Mouse (Mus musculus) B cell, adult 67 days (primary cell): ENCODE results near the gene Nfxl1. TPM values are rescaled to one million over a fixed set of nuclear protein-coding genes. Genes with fewer than 3 reads are reported as not detected.

Experiments used
- total RNA-seq, 2 experiments: library from RNA; stranded (reverse); gene quantifications; 4 replicates each; pipeline ENCODE4 v1.2.4; 2023

The Nfxl1 gene
- total RNA-seq: 10 to 100 TPM; 12.4 to 16.9 TPM

DNA sequence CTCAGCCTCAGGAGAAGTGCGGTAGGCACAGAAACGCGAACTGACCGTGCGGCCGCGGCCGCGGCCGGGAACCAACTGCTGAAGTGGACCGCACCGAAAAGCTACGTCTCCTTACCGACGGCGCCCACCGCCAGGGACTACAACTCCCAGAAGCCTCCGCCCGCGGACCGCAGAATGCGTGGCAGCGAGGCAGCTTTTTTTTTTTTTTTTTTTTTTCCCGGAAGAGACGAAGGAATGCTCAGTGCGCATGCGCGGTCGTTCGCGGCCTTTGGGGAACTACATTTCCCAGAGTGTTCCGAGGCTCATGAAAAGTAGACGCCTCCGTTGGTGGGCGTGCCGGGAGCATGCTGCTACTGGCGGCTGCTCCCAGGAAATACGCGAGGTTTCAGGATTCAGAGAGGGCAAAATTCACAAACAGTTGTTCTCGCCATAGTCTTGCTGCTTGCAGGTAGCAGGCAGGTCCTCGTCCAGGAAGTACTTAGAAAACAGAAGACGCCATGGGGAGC is at the start of gene Nfxl1:
Gene Nfxl1, minus strand, starts transcription at position 141 of the 506 bp plus-strand sequence.

DNA sequence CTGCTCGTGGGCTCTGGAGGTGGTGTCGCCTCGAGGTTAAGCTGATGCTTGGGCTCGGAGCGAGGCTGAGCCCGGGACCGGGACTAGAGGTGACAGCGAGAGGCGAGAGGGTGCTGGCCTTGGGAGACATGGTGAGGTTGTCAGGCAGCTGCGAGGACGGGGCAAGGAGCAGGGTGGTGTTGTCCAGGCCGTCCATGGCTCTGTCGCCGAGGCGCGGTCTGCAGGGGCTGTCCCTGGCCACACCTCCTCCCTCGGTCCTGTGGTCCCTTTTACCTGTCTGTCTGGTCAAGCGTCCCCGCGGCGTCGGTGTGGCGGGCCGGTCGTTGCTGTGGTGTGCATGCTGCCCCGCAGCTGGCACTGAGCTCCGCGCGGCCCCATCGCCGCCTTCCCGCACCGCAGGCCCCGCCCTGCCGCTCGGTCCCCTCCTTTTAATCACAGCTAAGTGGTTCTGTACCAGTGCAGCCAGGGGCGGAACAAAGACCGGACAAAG is 27.8 kb upstream of the Nfxl1 start, which contains the start of gene Gm5868:
Gene Gm5868, minus strand, starts transcription at position 360 of the 490 bp plus-strand sequence.

GRCm38 (mm10) chr5:72580970-72581332 is 21.5 kb upstream of the Nfxl1 start, which contains the start of gene Zar1:
Gene Zar1 (minus strand): TSS chr5:72581254.

DNA sequence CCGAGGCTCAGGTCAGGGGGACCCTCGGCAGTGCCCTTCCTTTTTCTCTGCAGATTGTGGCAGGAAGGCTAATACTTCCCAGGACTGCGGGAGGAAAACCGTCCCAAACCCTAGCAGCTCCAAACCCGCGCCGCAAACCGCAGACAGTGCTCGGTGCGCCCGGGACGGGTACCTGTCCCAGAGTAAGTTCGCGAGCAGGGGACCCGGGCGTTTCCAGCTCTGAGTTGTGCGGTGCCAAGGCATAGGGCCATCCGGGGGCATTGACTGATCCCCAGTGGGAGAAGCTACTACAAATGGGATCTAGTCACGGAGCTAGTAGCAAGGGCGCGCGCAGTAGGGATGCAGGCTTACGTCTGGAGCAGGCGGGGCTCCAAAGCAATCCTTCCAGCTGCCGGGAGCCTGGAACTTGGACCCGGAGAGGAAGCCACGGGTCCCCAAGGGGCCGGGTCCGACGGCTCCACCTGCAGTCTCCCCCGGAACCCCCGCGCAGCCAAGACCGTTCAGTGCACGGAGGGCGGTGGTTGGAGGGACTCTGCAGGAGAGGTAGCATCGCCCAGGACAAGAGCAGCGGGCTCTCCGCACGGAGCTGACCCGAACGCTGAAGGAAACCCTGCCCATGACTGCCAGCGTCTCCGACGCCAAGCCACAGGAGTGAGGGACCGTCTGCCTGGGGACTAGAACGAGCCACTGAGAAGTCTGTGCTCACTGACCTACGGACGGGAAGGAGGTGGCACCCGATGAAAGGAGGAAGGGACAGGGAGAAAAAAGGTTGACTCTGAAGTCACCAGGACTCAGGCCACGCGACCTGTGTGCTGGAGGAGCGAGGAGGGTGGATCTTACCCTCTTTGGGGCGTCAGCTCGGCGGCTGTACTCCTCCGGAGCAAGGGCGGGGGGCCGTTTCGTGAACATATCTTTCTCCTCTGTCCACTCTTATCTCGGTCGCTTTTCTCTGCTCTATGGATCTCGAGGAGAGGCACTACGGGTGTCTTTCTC is 55.7 kb downstream of the Nfxl1 start, which contains the start of gene Corin:
Gene Corin, minus strand, starts transcription at position 943 of the 993 bp plus-strand sequence.

Other genes starting within 250 kb of the Nfxl1 start
- not detected for gene Corin, start 55.2 kb downstream of the Nfxl1 start, total RNA-seq
- not detected for gene Zar1, start 21.6 kb upstream of the Nfxl1 start, total RNA-seq
- not detected for gene Gm5868, start 27.9 kb upstream of the Nfxl1 start, total RNA-seq
- gene Cnga1, start 84.6 kb upstream of the Nfxl1 start, total RNA-seq: not detected
- not detected for gene Nipal1, start 88.1 kb upstream of the Nfxl1 start, total RNA-seq
- 1 to 10 TPM; 4.1 to 4.3 TPM for gene Txk, start 193.1 kb upstream of the Nfxl1 start, total RNA-seq